Mouse (Mus musculus): ENCODE data around the gene Kcng3.

- TF ChIP-seq CTCF (IDR thresholded peaks at IDR 0.05; ENCODE audit: borderline replicate concordance, insufficient read depth, low read depth, low read length) = no peak
- TF ChIP-seq POLR2A (IDR thresholded peaks at IDR 0.05; ENCODE audit: borderline replicate concordance, insufficient read depth, low read length) = no peak
Measured at GRCm38 (mm10) chr17:83538141-83538540, 93.6 kb downstream of the Kcng3 start.
